Mouse (Mus musculus) ovary, postnatal 36 days (tissue): ENCODE results near the gene Itpk1.

ENCODE experiments used
- DNase-seq: peaks from one replicate; pipeline ENCODE4 v3.0.0; 2022; ENCODE audit warnings: low spot score, mixed read lengths

Gene Itpk1

DNA sequence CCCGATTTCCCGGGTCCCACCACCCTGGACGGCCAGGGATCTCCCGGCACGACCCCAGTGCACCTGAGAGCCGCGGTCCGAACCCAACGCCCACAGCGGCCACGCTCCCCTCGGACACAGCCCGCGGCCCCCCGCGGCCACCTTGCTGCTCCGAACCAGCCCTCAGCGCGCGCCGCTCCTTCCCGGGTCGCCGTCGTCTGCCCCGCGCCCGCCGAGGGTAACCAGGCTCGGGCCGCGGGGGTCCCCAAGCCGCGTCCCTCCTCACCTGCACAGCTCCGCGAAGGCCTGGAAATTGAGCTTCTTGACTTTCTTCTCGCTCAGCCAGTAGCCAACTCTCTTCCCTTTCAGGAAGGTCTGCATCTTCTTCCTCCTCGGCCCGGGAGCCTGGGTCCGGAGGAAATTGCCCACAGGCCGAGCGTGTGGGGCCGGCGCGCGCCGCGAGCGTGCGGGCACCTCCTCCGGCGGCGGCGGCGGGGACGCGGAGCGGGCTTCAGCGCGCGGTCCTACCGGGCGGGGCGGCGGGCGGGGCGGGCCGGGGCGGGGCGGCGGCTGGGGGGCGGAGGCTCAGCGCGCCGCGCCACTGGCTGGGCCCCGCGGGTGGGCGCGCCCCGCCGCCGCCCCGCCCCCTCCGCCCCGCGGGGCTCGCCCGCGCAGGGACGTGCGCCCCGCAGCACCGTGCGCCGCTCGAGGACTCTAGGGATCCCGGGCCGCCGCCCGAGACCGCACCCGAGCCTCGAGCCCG, at the start of gene Itpk1:
TSS of gene Itpk1 (minus strand) at position 474 of the 742 bp plus-strand sequence.
- peak; percentile 68 for DNase-seq

GRCm38 (mm10) chr12:102748256-102748655, 43.5 kb upstream of the Itpk1 start:
- no peak for DNase-seq

- DNase-seq = no peak
Observed at GRCm38 (mm10) chr12:102744839-102745238, 40.1 kb upstream of the Itpk1 start.

DNA sequence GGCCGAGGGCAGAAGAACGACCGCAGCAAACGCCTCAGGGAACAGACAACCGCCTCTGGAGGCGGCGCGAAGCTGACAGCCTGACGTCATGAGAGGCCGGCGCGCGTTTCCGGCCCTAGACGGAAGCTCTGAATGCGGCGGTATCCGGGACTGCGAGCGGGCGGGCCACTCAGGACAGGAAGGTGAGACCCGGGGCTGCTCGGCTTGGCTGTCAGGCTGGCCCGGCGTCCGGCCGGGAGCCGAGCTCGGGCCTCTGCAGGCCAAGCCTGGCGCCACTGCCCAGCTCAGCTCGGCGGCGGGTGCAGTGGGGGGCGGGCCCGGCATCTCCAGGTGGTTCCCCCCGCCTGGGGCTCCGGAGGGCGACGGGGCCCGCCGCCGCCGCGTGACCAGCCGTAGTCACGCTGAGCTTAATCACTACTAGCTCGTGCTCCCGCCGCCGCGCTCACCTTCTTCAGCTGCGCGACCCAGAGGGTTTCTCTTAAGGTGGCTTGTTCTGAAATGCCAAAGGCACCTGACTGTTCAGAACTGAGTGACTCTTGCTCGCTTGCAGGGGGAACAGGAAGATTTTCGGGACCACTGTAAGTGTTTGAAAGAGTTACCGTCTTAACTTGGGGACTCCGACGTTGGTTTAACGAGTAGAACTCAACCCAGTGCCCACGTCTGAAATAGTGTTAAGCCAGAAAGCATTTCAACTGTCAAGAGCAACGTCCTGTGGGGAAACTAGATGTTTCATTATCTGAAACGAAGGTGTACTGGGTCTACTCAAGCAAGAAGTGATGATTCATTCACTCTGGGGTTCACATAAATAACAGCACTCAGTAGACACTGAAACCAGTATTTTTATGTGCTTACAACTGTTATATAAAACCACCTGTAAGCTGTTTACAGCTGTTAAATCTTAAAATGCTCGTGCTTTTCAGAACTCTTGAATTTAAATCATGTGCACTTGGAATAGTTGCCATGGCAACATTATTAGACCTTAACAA, 39.2 kb upstream of the Itpk1 start, which contains the start of the genes Moap1 and Tmem251:
TSS of gene Moap1 (minus strand) at position 73 of the 986 bp plus-strand sequence.
TSS of gene Tmem251 (plus strand) at position 174 of the 986 bp plus-strand sequence.
- DNase-seq = peak; percentile 86

DNA sequence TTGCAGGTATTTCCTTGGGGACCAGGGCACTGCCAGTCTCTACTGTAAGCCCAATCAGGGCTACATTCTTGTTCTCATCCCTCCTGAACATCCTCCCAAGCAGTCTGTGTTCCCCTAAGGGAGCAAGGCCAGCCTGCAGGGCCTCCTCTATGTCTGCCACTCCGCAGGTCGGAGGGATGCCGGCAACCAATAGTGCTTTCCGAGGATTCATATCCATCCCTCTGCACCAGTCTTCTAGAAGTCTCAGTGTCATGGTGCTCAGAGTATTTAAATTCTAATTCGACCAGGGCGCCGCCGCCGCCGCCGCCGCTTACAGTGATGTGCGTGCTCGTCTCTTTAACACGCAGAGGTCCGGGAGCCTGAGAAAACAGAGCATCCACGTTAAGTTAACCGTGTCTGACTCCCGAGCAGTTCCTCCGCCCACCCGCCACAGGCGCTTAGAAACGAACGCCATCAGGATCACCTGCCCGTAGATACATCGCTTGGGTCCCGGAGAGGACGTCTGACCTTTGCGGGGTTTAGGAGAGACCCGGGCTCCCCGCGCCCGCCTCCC, 38.4 kb upstream of the Itpk1 start:
- DNase-seq = no peak

- no peak for DNase-seq
Observed at GRCm38 (mm10) chr12:102742056-102742455, 37.3 kb upstream of the Itpk1 start.

GRCm38 (mm10) chr12:102740285-102740684, 35.6 kb upstream of the Itpk1 start:
- DNase-seq = no peak

DNA sequence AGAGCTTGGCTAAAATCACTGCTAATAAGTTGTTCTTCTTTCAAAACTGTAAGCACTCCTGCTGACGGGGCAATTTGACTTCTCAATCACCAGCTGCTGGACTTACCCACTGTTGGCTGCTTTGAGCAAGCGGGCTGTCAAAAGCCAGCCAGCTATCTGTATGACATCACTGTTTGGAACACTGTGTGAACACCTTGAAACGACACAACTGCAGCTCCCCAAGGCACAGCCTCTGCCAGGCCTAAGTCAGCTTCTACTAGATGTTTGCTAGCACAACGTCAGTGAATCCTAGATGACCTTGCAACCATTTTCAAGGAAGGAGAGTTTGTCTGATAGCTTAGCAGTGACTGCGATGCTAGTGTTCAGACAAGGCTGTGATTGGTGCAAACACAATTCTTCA, 34.4 kb upstream of the Itpk1 start:
- no peak for DNase-seq

DNA sequence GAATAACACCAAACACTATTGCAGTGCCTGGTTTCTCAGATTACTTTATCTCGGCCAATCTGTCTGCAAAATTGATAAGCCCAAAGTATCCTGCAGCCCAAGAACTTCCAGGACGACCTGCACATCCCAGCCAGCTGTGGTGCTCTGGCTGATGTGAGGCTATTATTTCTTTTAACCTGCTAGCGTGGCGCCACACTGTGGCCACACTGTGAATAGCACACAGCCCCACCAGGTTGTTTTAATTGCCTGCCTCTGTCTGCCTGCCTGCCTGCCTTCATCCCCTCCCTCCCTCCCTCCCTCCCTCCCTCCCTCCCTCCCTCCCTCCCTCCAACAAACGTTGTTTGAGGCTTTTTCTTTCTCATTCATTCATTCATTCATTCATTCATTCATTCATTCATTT, 28.7 kb upstream of the Itpk1 start:
- peak; percentile 49 for DNase-seq

- DNase-seq = no peak
Observed at GRCm38 (mm10) chr12:102730798-102731619, 26.3 kb upstream of the Itpk1 start.

GRCm38 (mm10) chr12:102729855-102730797, 25.4 kb upstream of the Itpk1 start:
- peak; percentile 67 for DNase-seq

DNA sequence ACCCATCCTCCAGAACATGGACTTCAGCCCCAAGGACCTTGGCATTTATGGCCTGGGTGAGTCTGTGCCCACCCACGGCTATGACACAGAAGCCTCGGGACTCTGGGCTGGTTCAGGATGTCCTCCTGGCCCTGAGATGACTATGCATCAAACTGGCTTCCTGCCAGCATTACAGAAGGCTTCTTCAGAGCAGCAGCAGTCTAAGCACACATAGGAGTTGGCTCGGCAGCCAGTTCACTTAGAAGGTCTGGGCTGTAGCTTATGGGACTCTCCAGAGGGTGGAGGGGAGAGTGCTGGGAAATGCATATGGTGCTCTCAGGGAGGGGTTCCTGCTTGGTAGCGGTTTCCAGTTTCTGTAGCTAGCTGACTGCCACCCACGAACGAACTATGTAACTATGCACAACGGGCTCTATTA, 21.0 kb upstream of the Itpk1 start:
- DNase-seq = no peak

GRCm38 (mm10) chr12:102725146-102725545, 20.4 kb upstream of the Itpk1 start:
- DNase-seq = no peak

DNA sequence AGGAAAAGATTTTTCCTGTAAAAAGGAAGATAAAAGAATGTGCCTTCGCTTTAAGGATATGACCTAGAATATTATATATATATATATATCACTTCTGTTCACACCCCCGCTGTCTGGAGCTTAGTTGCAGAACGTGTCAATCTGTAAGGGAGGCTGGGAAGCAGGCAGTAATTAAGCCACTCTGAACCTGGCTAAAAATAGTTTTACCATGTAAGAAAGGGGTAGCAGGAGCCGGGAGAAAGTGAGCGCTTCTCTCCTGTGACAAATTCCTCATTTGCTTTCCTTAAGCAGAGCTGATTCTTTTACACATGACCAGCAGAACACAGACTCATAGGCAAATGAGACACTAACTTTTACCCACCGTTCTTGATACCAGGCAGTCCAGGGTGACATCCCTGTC, 19.1 kb upstream of the Itpk1 start:
- no peak for DNase-seq

GRCm38 (mm10) chr12:102722966-102723365, 18.2 kb upstream of the Itpk1 start:
- no peak for DNase-seq

- no peak for DNase-seq
Observed at GRCm38 (mm10) chr12:102722451-102722850, 17.7 kb upstream of the Itpk1 start.

- no peak for DNase-seq
Observed at GRCm38 (mm10) chr12:102719552-102720315, 15.0 kb upstream of the Itpk1 start.

DNA sequence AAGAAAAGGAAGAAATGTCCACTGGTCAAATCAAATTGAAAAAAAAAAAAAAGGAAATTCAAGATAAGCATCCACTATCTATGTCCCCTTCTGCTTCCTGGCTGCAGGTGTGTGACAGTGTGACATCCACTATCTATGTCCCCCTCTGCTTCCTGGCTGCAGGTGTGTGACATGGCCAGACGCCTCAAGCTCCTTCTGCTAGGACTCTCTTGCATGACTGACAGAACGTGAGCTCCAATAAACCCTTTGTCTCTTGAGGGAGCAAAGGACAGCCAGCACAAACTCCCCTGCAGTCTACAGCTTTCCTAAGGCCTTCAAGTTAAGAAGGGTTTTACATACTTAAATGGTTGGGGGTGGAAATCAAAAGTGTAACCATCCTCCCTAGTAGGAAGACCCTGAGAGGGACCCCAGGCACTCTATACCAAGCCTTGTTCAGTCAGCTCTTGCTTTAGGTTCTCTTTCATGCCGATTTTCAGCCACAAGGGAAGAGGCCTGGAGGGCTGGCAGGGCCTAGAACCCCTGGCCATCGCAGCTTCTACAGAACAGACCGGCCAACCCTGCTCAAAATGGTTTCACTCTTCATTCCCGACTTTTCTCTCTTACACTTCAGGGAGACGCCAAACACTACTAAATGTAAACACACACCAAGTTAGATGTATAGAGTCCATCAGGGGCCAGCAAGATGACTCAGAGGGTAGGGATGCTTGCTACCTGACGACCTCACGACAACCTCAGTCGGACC, 10.1 kb upstream of the Itpk1 start:
- DNase-seq = no peak

GRCm38 (mm10) chr12:102714116-102714515, 9.4 kb upstream of the Itpk1 start:
- no peak for DNase-seq
